Mouse (Mus musculus): Measurements from ENCODE around the gene Pip. TPM values are rescaled to one million over a fixed set of nuclear protein-coding genes. Genes with fewer than 3 reads are reported as not detected.

Pip gene
- polyA plus RNA-seq (2015; fragmentation: Nextera tagmentation; extraction: Ambion mirVana) = not detected in 2 replicates

DNA sequence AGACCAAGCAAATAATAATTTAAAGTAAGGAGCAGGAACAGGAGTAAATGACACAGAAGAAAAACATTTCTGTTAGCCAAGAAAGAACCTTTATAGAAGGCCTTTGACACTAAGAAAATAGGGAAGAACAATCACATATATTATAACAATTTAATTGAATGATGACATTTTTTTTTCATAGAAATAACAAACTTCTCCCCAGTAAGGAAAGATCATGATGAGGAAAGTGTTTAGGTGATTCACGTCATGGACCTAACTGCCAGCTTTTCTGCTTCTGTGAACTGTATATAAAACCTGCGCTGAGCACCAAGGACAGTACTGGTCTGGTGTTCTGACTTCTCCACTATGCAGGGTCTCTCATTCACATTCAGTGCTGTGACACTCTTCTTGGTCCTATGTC lies at the start of gene Pip:
Gene Pip (plus strand): TSS at position 301 of the 400 bp plus-strand sequence.
- Histone ChIP-seq H3K9ac (no peak within 1 kb of the TSS), H3K36me3 (no peaks in the 10 kb centered on the region), H3K4me2 (no peak within 1 kb of the TSS), H3K4me3 (no peak within 1 kb of the TSS), H3K9me3 (replicated peaks) (no peaks in the 10 kb centered on the region), H3K27ac (no peak within 1 kb of the TSS), H3K4me1 (replicated peaks) (no peaks in the 10 kb centered on the region), H3K27me3 (no peaks in the 10 kb centered on the region)
- 76% methylated on average over 2 of the region's 2 CpGs for WGBS
- no peak for ATAC-seq (replicated peaks; ENCODE audit: insufficient number of reproducible peaks, insufficient read depth, low FRiP score, low read depth)

DNA sequence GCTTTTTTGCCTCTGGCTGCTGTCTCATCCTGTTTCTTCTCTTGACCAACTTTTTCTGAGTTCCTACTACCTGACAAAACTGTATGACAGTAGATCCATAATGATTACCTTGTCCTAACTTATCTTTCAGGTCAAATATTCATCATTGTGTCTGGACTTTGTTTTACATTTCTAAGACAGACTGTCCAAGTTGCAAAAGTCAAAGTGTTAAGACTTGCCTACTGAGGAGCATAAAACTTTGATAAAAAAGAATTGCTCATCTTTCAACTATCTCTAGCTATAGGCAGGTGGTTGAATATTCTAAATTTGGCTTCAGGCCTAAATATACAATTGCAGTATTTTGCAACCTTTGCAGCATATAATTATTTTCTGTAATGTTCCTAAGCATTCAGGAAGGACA lies 23.2 kb upstream of the Pip start:
- Histone ChIP-seq H3K9ac (no peak overlapping the region), H3K4me2 (no peak overlapping the region), H3K27me3 (no peaks in the 10 kb centered on the region), H3K36me3 (no peaks in the 10 kb centered on the region), H3K9me3 (replicated peaks) (no peaks in the 10 kb centered on the region), H3K4me3 (no peak overlapping the region), H3K4me1 (replicated peaks) (no peaks in the 10 kb centered on the region), H3K27ac (no peak overlapping the region)
- no peak for ATAC-seq (replicated peaks; ENCODE audit: insufficient number of reproducible peaks, insufficient read depth, low FRiP score, low read depth)

DNA sequence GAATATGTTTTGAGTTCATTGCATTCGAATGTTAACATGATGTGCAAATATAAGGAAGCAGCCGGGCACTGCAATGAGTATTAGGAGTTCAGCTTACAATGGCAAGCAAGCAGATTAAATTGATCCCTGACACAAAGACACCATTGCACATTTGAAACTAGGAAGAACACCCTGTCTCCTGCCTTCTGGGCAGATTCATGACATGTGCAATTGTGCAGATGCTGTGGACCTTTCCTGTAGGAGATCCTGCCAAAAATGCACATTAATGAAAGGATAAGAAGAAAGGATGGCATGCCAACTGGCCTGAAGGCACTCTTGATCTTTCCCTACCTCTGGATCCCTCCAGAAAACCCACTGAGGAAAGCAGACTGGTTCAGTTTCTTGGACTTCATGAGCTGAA lies 17.8 kb upstream of the Pip start:
- Histone ChIP-seq H3K9ac (no peak overlapping the region), H3K4me1 (replicated peaks) (no peaks in the 10 kb centered on the region), H3K4me2 (no peak overlapping the region), H3K36me3 (no peaks in the 10 kb centered on the region), H3K27ac (no peak overlapping the region), H3K4me3 (no peak overlapping the region), H3K9me3 (replicated peaks) (no peaks in the 10 kb centered on the region), H3K27me3 (no peaks in the 10 kb centered on the region)
- WGBS = 73% methylated on average over 2 of the region's 2 CpGs
- ATAC-seq (replicated peaks; ENCODE audit: insufficient number of reproducible peaks, insufficient read depth, low FRiP score, low read depth) = no peak

DNA sequence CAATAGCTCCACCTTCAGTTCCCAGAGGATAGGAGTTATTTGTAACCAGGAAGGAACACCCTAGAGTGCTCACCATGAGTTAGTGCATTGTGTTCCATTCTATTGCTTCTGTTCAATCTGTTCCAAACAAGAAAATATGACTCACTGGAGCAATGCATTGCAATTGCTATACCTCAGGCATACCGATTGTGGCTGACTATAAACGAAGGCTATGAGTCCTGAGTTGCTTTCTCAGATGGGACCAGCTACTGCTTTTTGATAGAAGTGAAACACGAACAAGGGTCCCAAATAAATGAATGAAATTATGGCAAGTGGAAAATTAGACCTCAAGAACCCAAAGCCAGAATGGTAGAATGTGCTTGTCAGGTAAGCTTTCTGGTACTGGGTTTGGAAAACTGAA lies 5.4 kb downstream of the Pip start, which contains the start of gene Sval2:
Gene Sval2 (plus strand): TSS at position 301 of the 400 bp plus-strand sequence.
- 72% methylated on average over 3 of the region's 3 CpGs for WGBS
- no peaks in the 10 kb centered on the region for H3K9me3 ChIP-seq (replicated peaks)
- no peak within 1 kb of the TSS for H3K4me2 ChIP-seq
- H3K27ac ChIP-seq = no peak within 1 kb of the TSS
- H3K9ac ChIP-seq = no peak within 1 kb of the TSS
- ATAC-seq (replicated peaks; ENCODE audit: insufficient number of reproducible peaks, insufficient read depth, low FRiP score, low read depth) = no peak
- H3K36me3 ChIP-seq = no peaks in the 10 kb centered on the region
- no peak within 1 kb of the TSS for H3K4me3 ChIP-seq
- no peaks in the 10 kb centered on the region for H3K27me3 ChIP-seq
- H3K4me1 ChIP-seq (replicated peaks) = no peaks in the 10 kb centered on the region

DNA sequence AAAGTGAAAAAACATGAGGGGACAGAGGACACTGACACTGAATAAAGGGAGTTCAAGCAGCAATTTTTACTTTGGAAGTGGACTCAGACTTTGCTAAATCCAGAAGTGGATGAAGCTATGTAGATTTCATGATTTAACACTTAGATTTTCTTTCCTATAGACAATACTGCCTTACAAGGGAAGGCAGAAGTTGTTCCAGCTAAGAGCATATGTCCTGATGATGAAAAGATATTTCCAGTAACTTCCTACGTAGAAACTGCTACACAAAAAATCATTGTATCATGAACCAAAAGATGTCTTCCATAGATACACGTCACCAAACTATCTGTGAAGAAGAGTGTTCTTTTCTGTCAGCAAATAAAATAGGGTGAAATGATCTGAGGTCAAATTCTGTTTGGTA lies 16.7 kb downstream of the Pip start:
- 65% methylated on average over 2 of the region's 2 CpGs for WGBS
- H3K36me3 ChIP-seq = no peaks in the 10 kb centered on the region
- H3K4me3 ChIP-seq = no peak overlapping the region
- no peaks in the 10 kb centered on the region for H3K27me3 ChIP-seq
- ATAC-seq (replicated peaks; ENCODE audit: insufficient number of reproducible peaks, insufficient read depth, low FRiP score, low read depth) = no peak
- no peaks in the 10 kb centered on the region for H3K9me3 ChIP-seq (replicated peaks)
- H3K4me2 ChIP-seq = no peak overlapping the region
- H3K4me1 ChIP-seq (replicated peaks) = no peaks in the 10 kb centered on the region
- H3K9ac ChIP-seq = no peak overlapping the region
- H3K27ac ChIP-seq = no peak overlapping the region

Other genes with a start within 250 kb of the Pip start
- 5.2 and 8.5 TPM in 2 replicates for gene Ephb6, start 242.1 kb upstream of the Pip start, polyA plus RNA-seq (2015; fragmentation: Nextera tagmentation; extraction: Ambion mirVana)
- 0.11 TPM in 1 of 2 replicates, not detected in the other for gene Trpv6, start 211.1 kb upstream of the Pip start, polyA plus RNA-seq (2015; fragmentation: Nextera tagmentation; extraction: Ambion mirVana)
- gene Trpv5, start 166.8 kb upstream of the Pip start, polyA plus RNA-seq (2015; fragmentation: Nextera tagmentation; extraction: Ambion mirVana) = not detected in 2 replicates
- not detected in 2 replicates for gene Llcfc1, start 163.1 kb upstream of the Pip start, polyA plus RNA-seq (2015; fragmentation: Nextera tagmentation; extraction: Ambion mirVana)
- gene Kel, start 143.2 kb upstream of the Pip start, polyA plus RNA-seq (2015; fragmentation: Nextera tagmentation; extraction: Ambion mirVana) = 2.3 and 4.7 TPM in 2 replicates
- gene Olfr459, start 72.4 kb upstream of the Pip start, polyA plus RNA-seq (2015; fragmentation: Nextera tagmentation; extraction: Ambion mirVana) = not detected in 2 replicates
- not detected in 2 replicates for gene Sval2, start 5.5 kb downstream of the Pip start, polyA plus RNA-seq (2015; fragmentation: Nextera tagmentation; extraction: Ambion mirVana)
- not detected in 2 replicates for gene Sval1, start 104.1 kb downstream of the Pip start, polyA plus RNA-seq (2015; fragmentation: Nextera tagmentation; extraction: Ambion mirVana)
- not detected in 2 replicates for gene Sval3, start 120.6 kb downstream of the Pip start, polyA plus RNA-seq (2015; fragmentation: Nextera tagmentation; extraction: Ambion mirVana)
- not detected in 2 replicates for gene Sva, start 190.9 kb downstream of the Pip start, polyA plus RNA-seq (2015; fragmentation: Nextera tagmentation; extraction: Ambion mirVana)